Mouse (Mus musculus) forebrain, postnatal 0 days (tissue): ENCODE data around the gene Rgs6. TPM values are rescaled to one million over a fixed set of nuclear protein-coding genes. Genes with fewer than 3 reads are reported as not detected.
A peak's percentile ranks its signal among the peaks of the same experiment; 100 is the strongest.

Source experiments
- ATAC-seq: fragments of 200-750 bp; cut with Nextera tagmentation; 2 replicates; pipeline ENCODE4 v1.8.0; 2017; ENCODE audit warnings: mild to moderate bottlenecking, moderate library complexity
- DNase-seq: peaks from one replicate; pipeline ENCODE4 v3.0.0-alpha.2; 2015
- H3K27ac ChIP-seq: fragments of 300-500 bp; sonication (generic); 2 replicates; pipeline ENCODE4 v1.5.1; 2014; ENCODE audit warnings: low read depth, mild to moderate bottlenecking, antibody characterized with exemption, low read length, moderate library complexity, mixed read lengths
- H3K27me3 ChIP-seq: fragments of 300-500 bp; sonication (generic); 2 replicates; pipeline ENCODE4 v1.6.1; 2014; ENCODE audit warnings: mild to moderate bottlenecking, low read length, mixed read lengths; ENCODE audit not compliant: insufficient read depth
- H3K36me3 ChIP-seq: fragments of 300-500 bp; sonication (generic); 2 replicates; pipeline ENCODE4 v1.6.1; 2014; ENCODE audit warnings: mild to moderate bottlenecking, moderate library complexity; ENCODE audit not compliant: insufficient read depth
- H3K4me1 ChIP-seq: fragments of 300-500 bp; sonication (generic); 2 replicates; pipeline ENCODE4 v1.6.1; 2014; ENCODE audit warnings: antibody characterized with exemption; ENCODE audit not compliant: insufficient read depth
- H3K4me2 ChIP-seq: fragments of 300-500 bp; sonication (generic); 2 replicates; pipeline ENCODE4 v1.6.1; 2014; ENCODE audit warnings: low read depth, mild to moderate bottlenecking, moderate library complexity
- H3K4me3 ChIP-seq: fragments of 300-500 bp; sonication (generic); 2 replicates; pipeline ENCODE4 v1.5.1; 2014; ENCODE audit warnings: low read depth, low read length, mixed read lengths
- H3K9ac ChIP-seq: fragments of 300-500 bp; sonication (generic); 2 replicates; pipeline ENCODE4 v1.6.1; 2014; ENCODE audit warnings: mild to moderate bottlenecking
- H3K9me3 ChIP-seq: fragments of 300-500 bp; sonication (generic); 2 replicates; pipeline ENCODE4 v1.6.1; 2016; ENCODE audit warnings: low read length
- CTCF ChIP-seq: sonication (generic); IDR thresholded peaks from 2 replicates; pipeline ENCODE4 v1.5.1; 2016; ENCODE audit warnings: antibody characterized with exemption, control low read depth, low read depth
- WGBS: fragments of 180-500 bp; shearing (Covaris S2); extraction: QIAGEN DNeasy Blood & Tissue Kit; methylation state at CpG from one replicate; pipeline ENCODE4 v1.1.7; 2014; 5-methylcytosine and 5-hydroxymethylcytosine counted together
- polyA plus RNA-seq: library from polyadenylated mRNA; unstranded; fragments of >200 nt; fragmentation: Nextera tagmentation; extraction: Ambion mirVana; gene quantifications from 2 replicates; pipeline ENCODE4 v1.2.1, GENCODE M21; 2015
- total RNA-seq: library from RNA; depleted of rRNA; stranded (reverse); fragments of >200 nt; gene quantifications from 2 replicates; pipeline ENCODE4 v1.2.3, GENCODE M21; 2014

Gene Rgs6
- total and polyA plus RNA-seq, 2 experiments from 2014 or later = 16.8 to 19.6 TPM

GRCm38 (mm10) chr12:83207481-83207880 lies 619.4 kb downstream of the Rgs6 start:
- WGBS = 71% methylated on average over 5 of the region's 5 CpGs
- H3K27me3 ChIP-seq = no peaks in the 10 kb centered on the region
- H3K27ac ChIP-seq = no peak overlapping the region
- no peaks in the 10 kb centered on the region for H3K36me3 ChIP-seq
- H3K4me1 ChIP-seq = peaks cover 9% of the 10 kb centered on the region
- no peak overlapping the region for H3K4me3 ChIP-seq
- DNase-seq (no peak), ATAC-seq (no peak)
- no peaks in the 10 kb centered on the region for H3K9me3 ChIP-seq
- no peak for TF ChIP-seq CTCF
- no peak overlapping the region for H3K4me2 ChIP-seq
- no peak overlapping the region for H3K9ac ChIP-seq

- H3K36me3 ChIP-seq = no peaks in the 10 kb centered on the region
- peak overlapping the region; percentile 29; the same call in 1 of the 2 replicates for H3K27ac ChIP-seq
- no peaks in the 10 kb centered on the region for H3K27me3 ChIP-seq
- peak; percentile 73 for DNase-seq
- H3K4me3 ChIP-seq = no peak overlapping the region
- H3K9ac ChIP-seq = no peak overlapping the region
- 42% methylated on average over 8 of the region's 8 CpGs for WGBS
- no peaks in the 10 kb centered on the region for H3K9me3 ChIP-seq
- H3K4me2 ChIP-seq = no peak overlapping the region
- TF ChIP-seq CTCF = no peak
- peaks cover 9% of the 10 kb centered on the region for H3K4me1 ChIP-seq
- ATAC-seq = peak; percentile 81
Measured at GRCm38 (mm10) chr12:83208011-83208410, 619.9 kb downstream of the Rgs6 start.

GRCm38 (mm10) chr12:83208841-83209240 lies 620.7 kb downstream of the Rgs6 start:
- TF ChIP-seq CTCF = no peak
- no peak for ATAC-seq
- Histone ChIP-seq H3K4me2 (no peak overlapping the region), H3K27ac (no peak overlapping the region; the same call in 1 of the 2 replicates), H3K27me3 (no peaks in the 10 kb centered on the region), H3K36me3 (no peaks in the 10 kb centered on the region), H3K4me3 (no peak overlapping the region), H3K9me3 (no peaks in the 10 kb centered on the region), H3K9ac (no peak overlapping the region), H3K4me1 (peaks cover 9% of the 10 kb centered on the region)
- 51% methylated on average over 6 of the region's 6 CpGs for WGBS
- no peak for DNase-seq

GRCm38 (mm10) chr12:83209461-83209860 lies 621.4 kb downstream of the Rgs6 start:
- WGBS = 14% methylated on average over 6 of the region's 6 CpGs
- no peaks in the 10 kb centered on the region for H3K9me3 ChIP-seq
- peak; percentile 17 for DNase-seq
- H3K27me3 ChIP-seq = no peaks in the 10 kb centered on the region
- no peaks in the 10 kb centered on the region for H3K36me3 ChIP-seq
- H3K27ac ChIP-seq = no peak overlapping the region
- ATAC-seq = no peak
- H3K4me1 ChIP-seq = peaks cover 9% of the 10 kb centered on the region
- no peak overlapping the region for H3K4me3 ChIP-seq
- H3K4me2 ChIP-seq = no peak overlapping the region
- H3K9ac ChIP-seq = no peak overlapping the region
- no peak for TF ChIP-seq CTCF

GRCm38 (mm10) chr12:83210294-83210693 lies 622.2 kb downstream of the Rgs6 start:
- peaks cover 9% of the 10 kb centered on the region for H3K4me1 ChIP-seq
- no peak for TF ChIP-seq CTCF
- DNase-seq (no peak), ATAC-seq (no peak)
- WGBS = 64% methylated on average over 5 of the region's 5 CpGs
- H3K9me3 ChIP-seq = no peaks in the 10 kb centered on the region
- no peak overlapping the region for H3K27ac ChIP-seq
- H3K4me2 ChIP-seq = no peak overlapping the region
- no peaks in the 10 kb centered on the region for H3K36me3 ChIP-seq
- no peak overlapping the region for H3K9ac ChIP-seq
- no peak overlapping the region for H3K4me3 ChIP-seq
- no peaks in the 10 kb centered on the region for H3K27me3 ChIP-seq

- Histone ChIP-seq H3K9me3 (no peaks in the 10 kb centered on the region), H3K4me3 (no peak overlapping the region), H3K4me2 (no peak overlapping the region), H3K27me3 (no peaks in the 10 kb centered on the region), H3K27ac (no peak overlapping the region), H3K36me3 (no peaks in the 10 kb centered on the region), H3K9ac (no peak overlapping the region), H3K4me1 (peaks cover 9% of the 10 kb centered on the region)
- ATAC-seq (no peak), DNase-seq (no peak)
- TF ChIP-seq CTCF = no peak
- 70% methylated on average over 3 of the region's 3 CpGs for WGBS
Measured at GRCm38 (mm10) chr12:83210735-83211134, 622.6 kb downstream of the Rgs6 start.

GRCm38 (mm10) chr12:83211146-83211822 lies 623.2 kb downstream of the Rgs6 start:
- H3K4me3 ChIP-seq = no peak overlapping the region
- 75% methylated on average over 7 of the region's 7 CpGs for WGBS
- peaks cover 9% of the 10 kb centered on the region for H3K4me1 ChIP-seq
- no peak for ATAC-seq
- H3K36me3 ChIP-seq = no peaks in the 10 kb centered on the region
- H3K9ac ChIP-seq = no peak overlapping the region
- no peak overlapping the region for H3K27ac ChIP-seq
- no peaks in the 10 kb centered on the region for H3K9me3 ChIP-seq
- no peak for DNase-seq
- H3K27me3 ChIP-seq = no peaks in the 10 kb centered on the region
- no peak overlapping the region for H3K4me2 ChIP-seq
- TF ChIP-seq CTCF = no peak
